Mouse (Mus musculus): ENCODE measurements at regions not wholly inside any gene's neighbourhood (a gene's known extent, or its start where the extent isn't known, plus 50 kb on each side); places are given as distances from the start of the nearest gene placed in this dataset.
A peak's percentile ranks its signal among the peaks of the same experiment; 100 is the strongest.
"Not testable (repeated sequence)": the region's sequence is repeated elsewhere in the genome, so short reads cannot be mapped to it uniquely, and the experiment has no call there.

- no peak for DNase-seq (ENCODE audit: low spot score in 2 of 2)
- intact Hi-C loops (cut with DNase I), result no loop called here
These were observed 436.6 kb downstream of the Mei4 start for GRCm38 (mm10) chr9:82300046-82300445.

GRCm38 (mm10) chr9:82306285-82306684 is 442.8 kb downstream of the Mei4 start:
- intact Hi-C loops (cut with DNase I), result no loop called here
- no peak for DNase-seq (ENCODE audit: low spot score in 2 of 2)

GRCm38 (mm10) chr9:82312466-82312865 is 449.0 kb downstream of the Mei4 start:
- intact Hi-C loops (cut with DNase I), result no loop called here
- no peak for DNase-seq (ENCODE audit: low spot score in 2 of 2)

GRCm38 (mm10) chr9:82340452-82340851 is 477.0 kb downstream of the Mei4 start:
- intact Hi-C loops (cut with DNase I), result no loop called here

GRCm38 (mm10) chr9:82350784-82351183 is 478.6 kb upstream of the Irak1bp1 start:
- DNase-seq (ENCODE audit: low spot score in 2 of 2); intact Hi-C loops (cut with DNase I): not testable (repeated sequence)

More at GRCm38 (mm10) chr9:82340452-82340851, 477.0 kb downstream of the Mei4 start:
- DNase-seq (ENCODE audit: low spot score in 2 of 2), result no peak

GRCm38 (mm10) chr9:82359573-82359972 is 469.8 kb upstream of the Irak1bp1 start:
- intact Hi-C loops (cut with DNase I), result no loop called here
- no peak for DNase-seq (ENCODE audit: low spot score in 2 of 2)

- DNase-seq (ENCODE audit: low spot score in 2 of 2), result peak in 1 of 2 experiments; percentile 6
- intact Hi-C loops (cut with DNase I), result no loop called here
These were observed 427.0 kb upstream of the Irak1bp1 start for GRCm38 (mm10) chr9:82402355-82402754.

- no peak for DNase-seq (ENCODE audit: low spot score in 2 of 2)
- intact Hi-C loops (cut with DNase I), result no loop called here
These were observed 425.3 kb upstream of the Irak1bp1 start for GRCm38 (mm10) chr9:82404010-82404409.

GRCm38 (mm10) chr9:82407177-82407576 is 422.2 kb upstream of the Irak1bp1 start:
- DNase-seq (ENCODE audit: low spot score in 2 of 2), result no peak
- intact Hi-C loops (cut with DNase I), result no loop called here

- intact Hi-C loops (cut with DNase I), result no loop called here
These were observed 420.4 kb upstream of the Irak1bp1 start for GRCm38 (mm10) chr9:82408969-82409368.

More at GRCm38 (mm10) chr9:82408969-82409368, 420.4 kb upstream of the Irak1bp1 start:
- no peak for DNase-seq (ENCODE audit: low spot score in 2 of 2)

Measured in left cerebral cortex, postnatal 36 days (tissue).